Mouse (Mus musculus): ENCODE measurements at regions not wholly inside any gene's neighbourhood (a gene's known extent, or its start where the extent isn't known, plus 50 kb on each side); places are given as distances from the start of the nearest gene placed in this dataset.

- 87% methylated on average over 8 of the region's 8 CpGs for WGBS
- H3K9ac ChIP-seq (replicated peaks) = no peak overlapping the region
- no peaks in the 10 kb centered on the region for H3K27me3 ChIP-seq
- no peak overlapping the region for H3K27ac ChIP-seq
- no peaks in the 10 kb centered on the region for H3K36me3 ChIP-seq
- H3K9me3 ChIP-seq = no peaks in the 10 kb centered on the region
- H3K4me2 ChIP-seq = no peak overlapping the region
- no peak for ATAC-seq (ENCODE audit: insufficient number of reproducible peaks, insufficient read depth, low FRiP score, low TSS enrichment, low read depth)
- no peaks in the 10 kb centered on the region for H3K4me1 ChIP-seq (replicated peaks)
- H3K4me3 ChIP-seq (replicated peaks) = no peak overlapping the region
Measured at GRCm38 (mm10) chr14:86246770-86247169, 894.3 kb downstream of the Diaph3 start.

GRCm38 (mm10) chr14:86243662-86244061 lies 897.4 kb downstream of the Diaph3 start:
- 94% methylated on average over 1 of the region's 1 CpGs for WGBS

GRCm38 (mm10) chr14:86242836-86243235 lies 898.2 kb downstream of the Diaph3 start:
- no peak overlapping the region for H3K27ac ChIP-seq
- WGBS = 53% methylated on average over 1 of the region's 1 CpGs
- H3K9ac ChIP-seq (replicated peaks) = no peak overlapping the region
- no peak overlapping the region for H3K4me2 ChIP-seq
- no peaks in the 10 kb centered on the region for H3K9me3 ChIP-seq
- no peaks in the 10 kb centered on the region for H3K36me3 ChIP-seq
- no peak overlapping the region for H3K4me3 ChIP-seq (replicated peaks)
- H3K4me1 ChIP-seq (replicated peaks) = no peaks in the 10 kb centered on the region
- ATAC-seq (ENCODE audit: insufficient number of reproducible peaks, insufficient read depth, low FRiP score, low TSS enrichment, low read depth) = no peak
- H3K27me3 ChIP-seq = no peaks in the 10 kb centered on the region

More at GRCm38 (mm10) chr14:86243662-86244061, 897.4 kb downstream of the Diaph3 start:
- Histone ChIP-seq H3K4me2 (no peak overlapping the region), H3K9me3 (no peaks in the 10 kb centered on the region), H3K4me3 (replicated peaks) (no peak overlapping the region), H3K4me1 (replicated peaks) (no peaks in the 10 kb centered on the region), H3K27ac (no peak overlapping the region), H3K9ac (replicated peaks) (no peak overlapping the region), H3K36me3 (no peaks in the 10 kb centered on the region), H3K27me3 (no peaks in the 10 kb centered on the region)
- no peak for ATAC-seq (ENCODE audit: insufficient number of reproducible peaks, insufficient read depth, low FRiP score, low TSS enrichment, low read depth)

GRCm38 (mm10) chr14:86239090-86239489 lies 901.9 kb downstream of the Diaph3 start:
- H3K27ac ChIP-seq = no peak overlapping the region
- 42% methylated on average over 2 of the region's 2 CpGs for WGBS

GRCm38 (mm10) chr14:86233305-86233704 lies 907.7 kb downstream of the Diaph3 start:
- no peaks in the 10 kb centered on the region for H3K36me3 ChIP-seq
- H3K9me3 ChIP-seq = no peaks in the 10 kb centered on the region
- no peaks in the 10 kb centered on the region for H3K4me1 ChIP-seq (replicated peaks)
- WGBS = 80% methylated on average over 1 of the region's 1 CpGs
- no peak for ATAC-seq (ENCODE audit: insufficient number of reproducible peaks, insufficient read depth, low FRiP score, low TSS enrichment, low read depth)
- H3K27ac ChIP-seq = no peak overlapping the region
- H3K9ac ChIP-seq (replicated peaks) = no peak overlapping the region
- no peak overlapping the region for H3K4me3 ChIP-seq (replicated peaks)
- no peaks in the 10 kb centered on the region for H3K27me3 ChIP-seq
- H3K4me2 ChIP-seq = no peak overlapping the region

More at GRCm38 (mm10) chr14:86239090-86239489, 901.9 kb downstream of the Diaph3 start:
- Histone ChIP-seq H3K36me3 (no peaks in the 10 kb centered on the region), H3K27me3 (no peaks in the 10 kb centered on the region), H3K4me2 (no peak overlapping the region), H3K9me3 (no peaks in the 10 kb centered on the region), H3K4me1 (replicated peaks) (no peaks in the 10 kb centered on the region), H3K9ac (replicated peaks) (no peak overlapping the region), H3K4me3 (replicated peaks) (no peak overlapping the region)
- no peak for ATAC-seq (ENCODE audit: insufficient number of reproducible peaks, insufficient read depth, low FRiP score, low TSS enrichment, low read depth)

GRCm38 (mm10) chr14:86230609-86231008 lies 910.4 kb downstream of the Diaph3 start:
- H3K36me3 ChIP-seq = no peaks in the 10 kb centered on the region
- no peak overlapping the region for H3K27ac ChIP-seq
- 70% methylated on average over 1 of the region's 1 CpGs for WGBS
- H3K4me3 ChIP-seq (replicated peaks) = no peak overlapping the region
- no peak overlapping the region for H3K9ac ChIP-seq (replicated peaks)
- H3K4me1 ChIP-seq (replicated peaks) = no peaks in the 10 kb centered on the region
- H3K27me3 ChIP-seq = no peaks in the 10 kb centered on the region
- ATAC-seq (ENCODE audit: insufficient number of reproducible peaks, insufficient read depth, low FRiP score, low TSS enrichment, low read depth) = no peak
- H3K4me2 ChIP-seq = no peak overlapping the region
- no peaks in the 10 kb centered on the region for H3K9me3 ChIP-seq

GRCm38 (mm10) chr14:86229755-86230154 lies 911.3 kb downstream of the Diaph3 start:
- Histone ChIP-seq H3K4me3 (replicated peaks) (no peak overlapping the region), H3K36me3 (no peaks in the 10 kb centered on the region), H3K9me3 (no peaks in the 10 kb centered on the region), H3K27me3 (no peaks in the 10 kb centered on the region), H3K4me1 (replicated peaks) (no peaks in the 10 kb centered on the region), H3K27ac (no peak overlapping the region), H3K4me2 (no peak overlapping the region), H3K9ac (replicated peaks) (no peak overlapping the region)
- WGBS = 85% methylated on average over 2 of the region's 2 CpGs
- no peak for ATAC-seq (ENCODE audit: insufficient number of reproducible peaks, insufficient read depth, low FRiP score, low TSS enrichment, low read depth)

GRCm38 (mm10) chr14:86215711-86216110 lies 925.3 kb downstream of the Diaph3 start:
- H3K9ac ChIP-seq (replicated peaks) = no peak overlapping the region
- H3K4me3 ChIP-seq (replicated peaks) = no peak overlapping the region
- WGBS = 89% methylated on average over 9 of the region's 9 CpGs
- no peaks in the 10 kb centered on the region for H3K4me1 ChIP-seq (replicated peaks)
- H3K36me3 ChIP-seq = no peaks in the 10 kb centered on the region
- no peaks in the 10 kb centered on the region for H3K27me3 ChIP-seq
- no peak overlapping the region for H3K27ac ChIP-seq
- H3K4me2 ChIP-seq = no peak overlapping the region
- no peaks in the 10 kb centered on the region for H3K9me3 ChIP-seq
- ATAC-seq (ENCODE audit: insufficient number of reproducible peaks, insufficient read depth, low FRiP score, low TSS enrichment, low read depth) = no peak

- no peak for ATAC-seq (ENCODE audit: insufficient number of reproducible peaks, insufficient read depth, low FRiP score, low TSS enrichment, low read depth)
- WGBS = 73% methylated on average over 3 of the region's 3 CpGs
- Histone ChIP-seq H3K27me3 (no peaks in the 10 kb centered on the region), H3K4me3 (replicated peaks) (no peak overlapping the region), H3K4me1 (replicated peaks) (no peaks in the 10 kb centered on the region), H3K36me3 (no peaks in the 10 kb centered on the region), H3K27ac (no peak overlapping the region), H3K9ac (replicated peaks) (no peak overlapping the region), H3K4me2 (no peak overlapping the region), H3K9me3 (no peaks in the 10 kb centered on the region)
Measured at GRCm38 (mm10) chr14:86211654-86212053, 929.4 kb downstream of the Diaph3 start.

- peak; percentile 68; the same call in 1 of the 2 replicates for ATAC-seq (ENCODE audit: insufficient number of reproducible peaks, insufficient read depth, low FRiP score, low TSS enrichment, low read depth)
- no peaks in the 10 kb centered on the region for H3K36me3 ChIP-seq
Measured at GRCm38 (mm10) chr14:86204582-86204981, 936.5 kb downstream of the Diaph3 start.

GRCm38 (mm10) chr14:86197864-86198263 lies 943.2 kb downstream of the Diaph3 start:
- H3K9ac ChIP-seq (replicated peaks) = no peak overlapping the region
- WGBS = 81% methylated on average over 4 of the region's 4 CpGs
- no peaks in the 10 kb centered on the region for H3K9me3 ChIP-seq
- no peaks in the 10 kb centered on the region for H3K27me3 ChIP-seq
- no peak overlapping the region for H3K4me3 ChIP-seq (replicated peaks)
- H3K27ac ChIP-seq = no peak overlapping the region
- no peaks in the 10 kb centered on the region for H3K36me3 ChIP-seq
- no peak overlapping the region for H3K4me2 ChIP-seq
- no peak for ATAC-seq (ENCODE audit: insufficient number of reproducible peaks, insufficient read depth, low FRiP score, low TSS enrichment, low read depth)
- no peaks in the 10 kb centered on the region for H3K4me1 ChIP-seq (replicated peaks)

More at GRCm38 (mm10) chr14:86204582-86204981, 936.5 kb downstream of the Diaph3 start:
- H3K4me1 ChIP-seq (replicated peaks) = no peaks in the 10 kb centered on the region
- no peak overlapping the region for H3K9ac ChIP-seq (replicated peaks)
- WGBS = 82% methylated on average over 6 of the region's 7 CpGs
- no peak overlapping the region for H3K4me3 ChIP-seq (replicated peaks)
- no peaks in the 10 kb centered on the region for H3K27me3 ChIP-seq
- H3K4me2 ChIP-seq = no peak overlapping the region
- H3K9me3 ChIP-seq = no peaks in the 10 kb centered on the region
- H3K27ac ChIP-seq = no peak overlapping the region

GRCm38 (mm10) chr14:86184663-86185381 lies 956.2 kb downstream of the Diaph3 start:
- H3K9ac ChIP-seq (replicated peaks) = no peak overlapping the region
- 0 out of 2 replicates have a peak, but pooled peaks cover 4% of the 10 kb centered on the region for H3K4me1 ChIP-seq (replicated peaks)
- H3K27ac ChIP-seq = no peak overlapping the region
- no peak overlapping the region for H3K4me2 ChIP-seq
- no peak for ATAC-seq (ENCODE audit: insufficient number of reproducible peaks, insufficient read depth, low FRiP score, low TSS enrichment, low read depth)
- no peaks in the 10 kb centered on the region for H3K27me3 ChIP-seq
- WGBS = 74% methylated on average over 4 of the region's 4 CpGs
- no peaks in the 10 kb centered on the region for H3K36me3 ChIP-seq
- no peak overlapping the region for H3K4me3 ChIP-seq (replicated peaks)
- H3K9me3 ChIP-seq = no peaks in the 10 kb centered on the region
